Mouse (Mus musculus) E14TG2a.4 (cell line): ENCODE results near the gene Foxj3.

Experiments used
- CTCF ChIP-seq: conservative IDR thresholded peaks from 2 replicates; pipeline ENCODE4 v1.5.1; 2014; ENCODE audit warnings: low read length
- NANOG ChIP-seq: IDR thresholded peaks from 2 replicates; pipeline ENCODE4 v1.6.1; 2014; ENCODE audit warnings: borderline replicate concordance, low read length, mixed read lengths

GRCm38 (mm10) chr4:119555466-119555865 lies 18.7 kb downstream of the Foxj3 start:
- TF ChIP-seq CTCF (no peak), NANOG (no peak)
